Mouse (Mus musculus) layer of hippocampus, postnatal 36 days (tissue): Measurements from ENCODE around the gene Tapbp. TPM values are rescaled to one million over a fixed set of nuclear protein-coding genes. Genes with fewer than 3 reads are reported as not detected.

Source experiments
- DNase-seq, 2 experiments: peaks; one replicate each; pipeline ENCODE4 v3.0.0; 2022
- microRNA-seq, 2 experiments: library from miRNA; unstranded; fragments of <30 nt; microRNA quantifications; one replicate each; pipeline ENCODE4 v1.2.0; 2021
- total RNA-seq, 2 experiments: library from RNA; stranded (reverse); gene quantifications; 2 replicates each; pipeline ENCODE4 v1.2.3; 2021

Gene Tapbp
- total RNA-seq, 2 experiments from 2014 or later, result 32.5 to 38.9 TPM

DNA sequence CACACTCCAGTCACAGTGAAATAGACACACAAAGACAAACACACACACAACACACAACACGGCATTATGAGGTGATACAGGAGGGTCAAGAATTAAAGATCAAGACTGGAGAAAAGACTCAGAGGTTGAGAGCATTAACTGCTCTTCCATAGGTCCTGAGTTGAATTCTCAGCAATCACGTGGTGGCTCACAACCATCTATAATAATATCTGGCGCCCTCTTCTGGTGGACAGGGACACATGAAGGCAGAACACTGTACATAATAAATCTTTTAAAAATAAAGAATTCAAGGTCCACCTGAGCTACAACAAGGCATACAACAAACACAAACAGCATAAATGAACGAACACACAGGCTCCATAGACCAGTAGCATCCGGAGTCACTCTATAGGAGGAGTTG lies 53.2 kb downstream of the Tapbp start:
- no peak for DNase-seq

DNA sequence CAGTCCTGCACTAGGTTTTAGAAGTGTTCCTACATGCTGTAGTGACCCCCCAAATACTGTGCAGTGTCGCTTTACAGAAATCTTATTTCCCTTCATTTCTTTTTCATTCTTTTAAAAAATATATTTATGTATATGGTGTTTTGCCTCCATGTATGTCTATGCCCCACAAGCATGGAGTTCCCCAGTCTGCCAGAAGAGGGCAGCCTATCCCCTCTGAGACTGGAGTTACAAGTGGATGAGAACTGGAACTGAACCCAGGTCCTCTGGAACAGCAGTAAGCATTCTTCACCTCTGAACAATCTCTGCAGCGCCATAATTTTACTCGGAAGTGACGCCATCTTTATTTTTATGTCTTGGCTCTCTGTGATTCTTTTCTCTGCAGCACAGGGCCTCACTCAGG lies 53.7 kb downstream of the Tapbp start:
- DNase-seq, result no peak

DNA sequence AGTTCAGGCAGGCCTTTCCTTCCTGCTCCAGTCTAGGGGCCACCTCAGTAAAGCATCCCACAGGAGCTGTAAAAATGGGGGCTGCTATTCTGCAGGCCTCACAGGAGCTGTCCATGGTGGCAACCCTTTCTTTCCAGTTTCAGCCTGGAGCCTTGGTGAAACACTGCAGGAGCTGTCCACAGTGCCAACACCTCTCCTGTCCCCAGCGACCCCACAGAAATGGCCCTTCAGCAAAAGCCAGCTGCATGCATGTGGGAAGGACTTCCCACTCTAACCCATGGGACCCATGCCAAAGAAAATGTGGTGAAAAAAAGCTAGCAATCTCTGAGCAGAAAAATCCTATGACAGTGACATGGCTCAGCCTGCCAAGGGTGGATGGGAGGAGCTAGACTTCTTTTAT lies 57.0 kb downstream of the Tapbp start:
- no peak for DNase-seq

DNA sequence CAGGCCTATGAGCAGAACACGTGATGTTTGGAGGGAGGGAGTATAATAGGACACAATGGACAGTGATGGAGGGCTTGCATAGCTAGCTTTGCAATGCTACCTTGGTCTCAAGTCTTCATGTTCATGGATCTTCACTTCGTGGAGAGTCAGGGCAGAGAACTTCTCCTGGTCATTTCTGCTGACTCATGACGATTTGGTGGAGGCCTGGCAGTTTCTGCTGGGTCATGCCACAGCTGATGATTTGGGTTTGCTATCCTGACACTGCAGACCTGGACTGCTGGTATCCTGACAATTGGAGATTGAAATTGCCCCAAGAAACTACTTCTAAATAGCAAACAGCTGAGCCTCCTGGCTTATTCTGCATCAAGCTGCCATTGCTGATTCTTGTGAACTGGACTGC lies 57.9 kb downstream of the Tapbp start:
- no peak for DNase-seq

DNA sequence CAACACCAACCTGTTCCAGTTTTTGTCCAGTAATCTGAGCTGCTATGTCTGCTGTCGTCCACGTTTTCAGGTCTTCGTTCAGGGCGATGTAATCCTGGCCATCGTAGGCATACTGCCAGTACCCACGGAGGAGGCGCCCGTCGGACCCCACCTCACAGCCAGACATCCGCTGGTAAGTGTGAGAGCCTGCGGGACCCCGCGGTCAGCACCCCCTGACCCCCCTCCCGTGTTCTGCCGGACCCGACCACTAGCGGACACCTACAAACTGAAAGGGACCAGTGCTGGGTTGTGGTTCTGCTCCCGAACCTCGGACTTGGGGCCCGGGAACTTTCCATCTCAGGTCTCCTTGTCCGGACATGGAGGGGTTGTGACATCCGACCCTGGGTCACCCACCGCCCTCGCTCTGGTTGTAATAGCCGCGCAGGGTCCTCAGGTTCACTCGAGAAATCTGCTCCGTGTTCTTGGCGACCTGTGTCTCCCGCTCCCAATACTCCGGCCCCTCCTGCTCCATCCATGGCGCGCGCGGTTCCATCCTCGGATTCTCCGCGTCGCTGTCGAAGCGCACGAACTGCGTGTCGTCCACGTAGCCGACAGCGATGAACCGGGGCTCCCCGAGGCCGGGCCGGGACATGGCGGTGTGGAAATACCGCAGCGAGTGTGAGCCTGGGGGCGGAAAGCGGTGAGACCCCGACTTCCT lies 62.3 kb downstream of the Tapbp start:
- no peak for DNase-seq

DNA sequence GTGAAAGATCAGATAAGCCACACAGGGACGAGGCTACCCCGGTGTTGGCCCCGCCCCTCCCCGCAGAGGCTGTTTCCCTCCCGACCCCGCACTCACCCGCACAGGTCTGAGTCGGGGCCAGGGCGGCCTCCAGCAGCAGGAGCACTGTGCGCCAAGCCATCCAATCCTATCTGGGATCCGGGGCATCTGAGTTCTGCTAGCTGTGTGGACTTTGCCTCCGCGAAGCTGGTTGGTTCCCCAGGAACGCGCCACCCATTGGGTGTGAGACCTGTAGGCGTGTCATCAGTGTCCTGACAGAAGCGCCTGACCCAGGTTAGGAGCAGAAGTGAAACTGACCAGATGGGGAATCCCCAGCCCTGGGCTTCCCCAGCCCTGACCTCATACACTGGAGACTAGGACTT lies 62.9 kb downstream of the Tapbp start:
- no peak for DNase-seq

Small RNA genes within 50 kb of the gene (microRNA-seq; reads per million reads assigned to microRNA genes)
- 0 reads per million in 2 experiments for gene Gm27740

Other genes with a start within 250 kb of the Tapbp start
- 100 to 1,000 TPM; 157 to 166 TPM for gene Hnrnpm, start 229.0 kb upstream of the Tapbp start, total RNA-seq
- gene March2, start 197.2 kb upstream of the Tapbp start, total RNA-seq, result 10 to 100 TPM; 83.7 to 88.1 TPM
- 100 to 1,000 TPM; 280 to 301 TPM for gene Rab11b, start 155.4 kb upstream of the Tapbp start, total RNA-seq
- gene Angptl4, start 134.1 kb upstream of the Tapbp start, total RNA-seq, result 1 to 10 TPM; 3.3 to 5.9 TPM
- 10 to 100 TPM; 35.0 to 36.2 TPM for gene Kank3, start 105.4 kb upstream of the Tapbp start, total RNA-seq
- 100 to 1,000 TPM; 742 to 754 TPM for gene Rps28, start 91.3 kb upstream of the Tapbp start, total RNA-seq
- gene Ndufa7, start 91.3 kb upstream of the Tapbp start, total RNA-seq, result 100 to 1,000 TPM; 207 to 228 TPM
- 10 to 100 TPM; 22.2 to 24.9 TPM for gene Cd320, start 72.8 kb upstream of the Tapbp start, total RNA-seq
- not detected for gene Gm7029, start 42.1 kb upstream of the Tapbp start, total RNA-seq
- gene Kifc1, start 25.2 kb upstream of the Tapbp start, total RNA-seq, result 1 to 10 TPM; 1.9 to 2.5 TPM
- gene Platr17, start 10.8 kb upstream of the Tapbp start, total RNA-seq, result not detected
- 10 to 100 TPM; 25.4 to 33.0 TPM for gene Daxx, start 6.5 kb upstream of the Tapbp start, total RNA-seq
- gene Zbtb22, start within 50 bp of the Tapbp start, total RNA-seq, result 10 to 100 TPM; 26.9 to 30.8 TPM
- 10 to 100 TPM; 66.4 to 79.8 TPM for gene Rgl2, start 13.6 kb downstream of the Tapbp start, total RNA-seq
- 10 to 100 TPM; 85.6 to 91.8 TPM for gene Pfdn6, start 24.4 kb downstream of the Tapbp start, total RNA-seq
- 10 to 100 TPM; 15.9 to 17.9 TPM for gene Wdr46, start 24.8 kb downstream of the Tapbp start, total RNA-seq
- gene B3galt4, start 35.6 kb downstream of the Tapbp start, total RNA-seq, result 1 to 10 TPM; 4.5 to 6.2 TPM
- gene Vps52, start 39.9 kb downstream of the Tapbp start, total RNA-seq, result 10 to 100 TPM; 80.0 to 84.8 TPM
- 100 to 1,000 TPM; 327 to 330 TPM for gene Rps18, start 40.1 kb downstream of the Tapbp start, total RNA-seq
- 10 to 100 TPM; 16.3 to 16.9 TPM for gene H2-K1, start 84.4 kb downstream of the Tapbp start, total RNA-seq
- gene Ring1, start 108.8 kb downstream of the Tapbp start, total RNA-seq, result 10 to 100 TPM; 39.6 to 42.9 TPM
- 10 to 100 TPM; 60.2 to 61.7 TPM for gene H2-Ke6, start 112.2 kb downstream of the Tapbp start, total RNA-seq
- gene Slc39a7, start 115.8 kb downstream of the Tapbp start, total RNA-seq, result 10 to 100 TPM; 88.5 to 92.6 TPM
- 10 to 100 TPM; 77.8 to 79.2 TPM for gene Rxrb, start 115.9 kb downstream of the Tapbp start, total RNA-seq
- 10 to 100 TPM; 20.3 to 21.8 TPM for gene Col11a2, start 123.5 kb downstream of the Tapbp start, total RNA-seq
- under 1 TPM; 0.35 to 0.42 TPM for gene H2-Oa, start 176.4 kb downstream of the Tapbp start, total RNA-seq
- gene H2-DMa, start 203.6 kb downstream of the Tapbp start, total RNA-seq, result 10 to 100 TPM; 26.7 to 31.7 TPM
- gene Brd2, start 206.7 kb downstream of the Tapbp start, total RNA-seq, result 100 to 1,000 TPM; 182 to 193 TPM
- gene H2-DMb2, start 227.4 kb downstream of the Tapbp start, total RNA-seq, result under 1 TPM; 0.67 to 0.96 TPM
- 1 to 10 TPM in 1 of 2 experiments, under 1 TPM in 1; 0.95 to 1.7 TPM for gene H2-DMb1, start 237.2 kb downstream of the Tapbp start, total RNA-seq